ENCODE assay signal across 8 mouse cellular contexts in the genomic region with DNA sequence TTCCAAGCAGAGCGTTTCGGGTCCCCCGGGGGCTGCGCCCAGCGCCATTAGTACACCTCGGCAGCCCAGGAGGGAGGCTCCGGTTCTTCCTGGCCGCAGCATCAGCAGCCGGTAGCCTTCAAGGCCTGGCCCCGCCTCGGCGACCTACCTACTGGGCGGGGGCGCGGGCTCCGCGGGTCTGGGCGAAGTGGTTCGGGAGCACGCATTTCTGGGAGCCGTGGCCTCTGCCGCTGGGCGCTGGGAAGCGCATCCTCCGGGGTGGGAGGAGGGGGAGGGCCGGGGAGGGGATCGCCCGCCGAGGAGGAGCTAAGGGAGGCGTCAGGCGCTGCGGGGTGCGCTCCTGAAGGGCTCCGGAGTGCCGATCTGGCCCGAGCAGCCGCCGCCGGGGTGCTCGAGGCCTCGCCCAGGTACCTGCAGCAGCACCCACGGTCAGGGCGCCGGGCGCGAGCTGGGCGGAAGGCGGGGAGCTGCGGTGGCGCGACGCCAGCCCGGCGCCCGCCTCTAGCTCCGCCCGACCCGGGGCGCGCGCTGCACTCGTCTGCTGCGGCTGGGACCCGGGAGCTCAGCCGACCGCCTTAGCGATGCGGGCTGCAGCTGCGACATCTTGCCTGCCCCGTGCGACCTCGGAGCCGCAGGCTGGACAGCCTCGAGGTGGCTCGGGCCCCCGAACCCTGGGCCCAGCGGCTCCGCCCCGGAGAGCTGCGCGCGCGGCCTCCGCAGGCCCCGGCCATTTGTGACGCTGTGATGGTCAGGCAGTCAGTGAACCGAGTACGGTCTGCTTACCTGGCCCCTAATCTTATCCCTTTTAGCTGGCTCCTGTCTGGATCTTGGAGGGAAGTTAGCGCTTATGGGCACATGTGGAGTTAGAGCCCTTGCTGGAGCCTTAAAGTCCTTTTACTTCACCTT. TPM values are rescaled to one million over a fixed set of nuclear protein-coding genes. Genes with fewer than 3 reads are reported as not detected.
DNase-seq lines count a peak whose midpoint lies in the region; ATAC-seq and TF ChIP-seq lines count a peak whose summit lies in the region.

A gene (minus strand): TSS at position 646 of the 906 bp plus-strand sequence.

- H3K4me2 ChIP-seq in forebrain, embryonic 13.5 days = peak within 1 kb of the TSS; percentile 64
- H3K4me2 ChIP-seq in neural tube, embryonic 15.5 days = peak within 1 kb of the TSS; percentile 77

- under 1% methylated on average over 81 of the region's 89 CpGs for WGBS in forebrain, embryonic 13.5 days
- under 1% methylated on average over 83 of the region's 89 CpGs for WGBS in lung, adult 2 months
- WGBS in neural tube, embryonic 15.5 days = under 1% methylated on average over 88 of the region's 89 CpGs

- no peak for TF ChIP-seq CTCF in lung, adult 2 months (IDR thresholded peaks at IDR 0.05; ENCODE audit: insufficient read depth, low read length)

- H3K9me3 ChIP-seq in forebrain, embryonic 13.5 days (replicated peaks) = no peaks in the 10 kb centered on the region
- H3K9me3 ChIP-seq in neural tube, embryonic 15.5 days (replicated peaks) = no peaks in the 10 kb centered on the region

- H3K4me1 ChIP-seq in forebrain, embryonic 13.5 days = peaks cover 6% of the 10 kb centered on the region; the same call in 1 of the 2 replicates
- peaks cover 7% of the 10 kb centered on the region for H3K4me1 ChIP-seq in lung, adult 2 months (ENCODE audit: control insufficient read depth, insufficient read depth, low read length)
- peaks cover 9% of the 10 kb centered on the region for H3K4me1 ChIP-seq in neural tube, embryonic 15.5 days

- H3K9ac ChIP-seq in forebrain, embryonic 13.5 days = peak within 1 kb of the TSS; percentile 84
- peak within 1 kb of the TSS; percentile 89 for H3K9ac ChIP-seq in neural tube, embryonic 15.5 days (replicated peaks)

- no peaks in the 10 kb centered on the region for H3K36me3 ChIP-seq in forebrain, embryonic 13.5 days (ENCODE audit: poor library complexity, severe bottlenecking)
- no peaks in the 10 kb centered on the region for H3K36me3 ChIP-seq in neural tube, embryonic 15.5 days

- ATAC-seq in forebrain, embryonic 13.5 days = peak; percentile 93
- ATAC-seq in neural tube, embryonic 15.5 days (ENCODE audit: low FRiP score) = peak; percentile 92

- peak; percentile 70 for DNase-seq in ES-CJ7 (ENCODE audit: low read depth, low spot score)
- peak; percentile 69 for DNase-seq in c-Kit-positive CD71-positive TER-119-positive erythroid progenitor cells, embryonic 14.5 days (ENCODE audit: low spot score)
- DNase-seq in heart, postnatal 10 days = peak; percentile 80 to 84
- peak; percentile 68 to 80 for DNase-seq in layer of hippocampus, adult 18-20 months (ENCODE audit: low spot score in 2 of 2)
- peak; percentile 84 for DNase-seq in lung, adult 2 months
- DNase-seq in testis, postnatal 10 days (ENCODE audit: low spot score) = peak; percentile 89

- intact Hi-C loops in heart, postnatal 10 days (cut with DNase I) = loop anchor here (1.0 kb wide), 1 partner anchor 181 kb away; no protein-coding TSS in a partner anchor

- H3K27ac ChIP-seq in forebrain, embryonic 13.5 days = peak within 1 kb of the TSS; percentile 96
- H3K27ac ChIP-seq in neural tube, embryonic 15.5 days (replicated peaks) = peak within 1 kb of the TSS; percentile 98

- no peaks in the 10 kb centered on the region for H3K27me3 ChIP-seq in forebrain, embryonic 13.5 days
- no peaks in the 10 kb centered on the region for H3K27me3 ChIP-seq in neural tube, embryonic 15.5 days (replicated peaks)

- peak; percentile 46; the same call in 1 of the 2 replicates for TF ChIP-seq POLR2A in lung, adult 2 months (IDR thresholded peaks at IDR 0.05; ENCODE audit: borderline replicate concordance, extremely low read depth, low read depth, low read length)

- peak within 1 kb of the TSS; percentile 75 for H3K4me3 ChIP-seq in forebrain, embryonic 13.5 days
- H3K4me3 ChIP-seq in lung, adult 2 months (replicated peaks; ENCODE audit: extremely low read depth, low read depth, low read length) = peak within 1 kb of the TSS; percentile 96
- peak within 1 kb of the TSS; percentile 96 for H3K4me3 ChIP-seq in neural tube, embryonic 15.5 days (replicated peaks)

RNA-seq across cellular contexts. Expression of the gene that starts here (rescaled TPM):
- polyA plus RNA-seq in forebrain, embryonic 13.5 days (2015; fragmentation: Nextera tagmentation; extraction: Ambion mirVana) = 8.8 TPM in 2 replicates
- total RNA-seq in heart, postnatal 10 days (2021) = 1 to 10 TPM; 7.3 to 8.4 TPM
- total RNA-seq in layer of hippocampus, adult 18-20 months (2021) = 100 to 1,000 TPM in 1 of 2 experiments, 10 to 100 TPM in 1; 94.7 to 100 TPM
- polyA plus RNA-seq in lung, adult 2 months (2012; rRNA removed) = 4.0 and 4.6 TPM in 2 replicates
- polyA plus RNA-seq in neural tube, embryonic 15.5 days (2015; fragmentation: Nextera tagmentation; extraction: Ambion mirVana) = 22.7 and 23.1 TPM in 2 replicates

Comparison
In these comparisons a context has a peak if more than half of its experiments do, and no peak if none do; other contexts are left out.
1. Peak in every context shown above with its lines: DNase-seq, ATAC-seq, H3K4me3 ChIP-seq and H3K27ac ChIP-seq.
2. RNA of the gene that starts here (total RNA-seq): 94.7 to 100 TPM in layer of hippocampus, adult 18-20 months; 7.3 to 8.4 TPM in heart, postnatal 10 days; every median in the first group is over 10 times any median in the second.